Mouse (Mus musculus) cerebellum, postnatal 10 days (tissue): ENCODE data around the gene Tprn.

Experiments used
- DNase-seq, 2 experiments: peaks; one replicate each; pipeline ENCODE4 v3.0.0; 2021; ENCODE audit warnings: mixed read lengths in 2 of 2

Gene Tprn

DNA sequence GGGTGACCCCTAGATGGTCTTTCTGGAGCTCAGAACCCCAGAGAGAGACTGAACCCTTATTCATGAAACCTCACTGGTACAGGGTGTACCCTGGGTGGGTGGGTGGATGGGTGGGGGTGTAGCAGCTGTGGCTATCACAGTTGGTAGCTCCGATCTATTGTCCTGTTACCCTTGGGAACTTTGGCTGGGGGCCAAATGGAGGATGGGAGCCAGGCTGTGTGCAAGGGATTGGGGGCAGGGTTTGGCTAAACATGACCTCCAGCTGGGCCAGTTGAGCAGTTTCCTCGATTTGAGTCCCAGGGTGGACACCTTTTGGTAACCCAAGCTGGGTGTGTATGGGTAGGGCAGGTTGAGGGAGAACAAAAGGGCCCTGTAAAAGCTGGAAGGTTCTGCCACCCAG lies 4.3 kb downstream of the Tprn start:
- peak; percentile 95 for DNase-seq

DNA sequence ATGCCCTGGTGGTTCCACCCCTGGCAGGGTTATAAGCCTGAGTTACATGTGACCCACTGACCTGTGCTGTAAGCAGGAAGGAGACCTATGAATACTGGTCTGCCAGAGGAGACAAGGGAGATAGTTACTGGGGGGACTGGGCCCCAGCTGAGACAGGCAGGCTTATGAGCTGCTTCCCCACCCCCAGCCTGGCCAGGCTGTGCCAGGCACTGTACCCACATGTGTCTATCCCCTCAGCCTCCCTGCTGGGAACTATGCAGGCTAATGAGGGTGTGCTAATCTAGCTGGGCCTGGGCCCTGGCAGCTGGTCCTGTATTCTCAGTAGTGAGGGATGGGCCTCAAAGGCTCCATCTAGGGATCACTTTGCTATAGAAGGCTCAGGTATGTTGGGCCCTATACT lies 4.8 kb downstream of the Tprn start:
- DNase-seq: peak; percentile 83 to 89

- peak; percentile 63 to 68 for DNase-seq
These were observed 5.4 kb downstream of the Tprn start for GRCm38 (mm10) chr2:25267746-25268309.

- peak; percentile 99 for DNase-seq
These were observed 9.6 kb downstream of the Tprn start, which contains the start of the genes Ssna1 and Anapc2 for GRCm38 (mm10) chr2:25271827-25272511. TSS of gene Ssna1 (minus strand) at chr2:25272438. TSS of gene Anapc2 (plus strand) at chr2:25272478.

- no peak for DNase-seq
These were observed 10.1 kb downstream of the Tprn start for GRCm38 (mm10) chr2:25272515-25272914.

DNA sequence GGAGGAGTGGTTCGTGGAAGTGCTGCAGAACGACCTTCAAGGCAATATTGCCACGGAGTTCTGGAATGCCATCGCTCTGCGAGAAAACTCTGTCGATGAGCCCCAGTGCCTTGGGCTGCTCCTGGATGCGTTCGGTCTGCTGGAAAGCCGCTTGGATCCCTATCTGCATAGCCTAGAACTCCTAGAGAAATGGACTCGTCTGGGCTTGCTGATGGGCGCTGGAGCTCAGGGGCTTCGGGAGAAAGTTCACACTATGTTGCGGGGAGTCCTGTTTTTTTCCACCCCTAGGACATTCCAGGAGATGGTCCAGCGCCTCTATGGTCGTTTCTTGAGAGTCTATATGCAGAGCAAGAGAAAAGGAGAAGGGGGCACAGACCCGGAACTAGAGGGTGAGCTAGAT lies 10.6 kb downstream of the Tprn start:
- no peak for DNase-seq

DNA sequence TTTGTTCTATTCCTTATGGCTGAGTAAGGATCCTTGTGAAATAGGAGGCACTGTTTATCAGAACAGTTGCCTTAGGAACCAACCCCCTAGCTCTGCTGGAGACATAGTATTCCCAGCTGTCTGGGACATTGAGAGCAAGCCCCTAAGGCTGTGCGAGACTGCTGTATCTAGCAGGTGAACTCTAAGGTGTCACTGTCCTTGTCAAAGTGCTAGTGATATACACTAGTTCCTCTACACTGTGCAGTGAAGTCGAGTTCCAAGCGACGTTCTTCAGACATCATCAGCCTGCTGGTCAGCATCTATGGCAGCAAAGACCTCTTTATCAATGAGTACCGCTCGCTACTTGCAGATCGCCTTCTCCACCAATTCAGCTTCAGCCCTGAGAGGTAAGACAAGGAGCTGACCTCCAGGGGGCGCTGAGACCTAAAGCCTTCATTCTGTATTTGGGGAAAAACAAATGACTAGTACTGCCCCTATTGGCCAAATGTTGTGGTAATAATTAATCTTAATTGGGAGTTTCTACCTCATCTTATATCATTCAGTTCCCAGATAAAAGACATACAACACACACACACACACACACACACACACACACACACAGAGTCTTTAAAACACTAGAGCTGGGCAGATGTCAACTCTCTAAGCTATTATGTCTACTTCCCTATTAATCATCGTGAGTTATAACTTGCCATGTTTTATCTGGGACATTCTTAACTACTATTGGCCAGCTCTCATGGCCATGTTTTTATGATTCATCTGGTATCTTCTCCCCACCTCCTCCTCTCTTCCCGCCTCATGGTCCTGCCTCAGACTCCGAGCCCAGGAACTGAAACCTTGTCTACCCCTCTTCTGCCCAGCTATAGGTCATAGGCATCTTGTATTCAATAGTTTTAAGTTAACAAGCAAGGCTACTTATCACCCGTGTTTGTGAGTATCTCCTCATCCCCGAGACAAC lies 16.8 kb downstream of the Tprn start:
- DNase-seq: peak; percentile 95 to 97

DNA sequence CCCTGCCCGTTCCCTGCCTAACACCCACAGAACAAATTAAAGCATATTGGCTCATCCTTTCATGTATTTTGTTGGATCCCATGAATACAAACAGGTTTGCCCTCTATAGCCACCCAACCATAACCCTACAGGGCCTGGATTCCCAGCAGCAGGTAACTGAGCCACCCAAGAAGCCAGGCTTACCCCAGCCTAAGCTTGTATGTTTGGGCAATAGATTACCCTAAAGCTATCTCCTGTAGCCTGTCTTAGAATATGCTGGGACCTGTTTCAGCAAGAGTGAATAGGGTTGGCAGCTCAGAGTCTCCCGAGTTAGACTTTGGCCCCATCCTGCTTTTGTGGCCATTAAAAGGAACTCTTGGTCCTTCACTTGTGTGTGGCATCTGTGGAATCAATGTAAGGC lies 23.1 kb downstream of the Tprn start:
- peak in 1 of 2 experiments; percentile 24 for DNase-seq

DNA sequence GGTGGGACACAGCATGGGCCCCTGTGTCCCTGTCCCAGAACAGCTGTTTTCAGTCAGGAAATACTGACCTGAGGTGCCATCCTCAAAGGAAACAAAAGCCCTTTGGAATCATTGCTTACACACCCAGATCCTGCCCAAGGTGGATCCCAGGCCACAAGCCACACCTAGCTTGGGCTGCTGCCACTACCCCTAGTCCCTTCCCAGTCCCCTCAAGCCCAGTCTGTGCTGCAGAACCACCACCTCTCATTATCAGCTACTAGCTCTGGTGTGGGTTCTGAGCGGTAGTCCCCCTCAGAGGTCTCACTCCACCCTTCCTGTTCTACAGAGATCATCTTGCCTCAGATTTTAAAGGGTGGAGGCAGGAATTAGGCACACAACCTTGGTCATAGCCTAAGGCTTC lies 23.9 kb downstream of the Tprn start:
- DNase-seq: peak; percentile 46 to 48

GRCm38 (mm10) chr2:25286837-25287636 lies 24.6 kb downstream of the Tprn start:
- DNase-seq: peak; percentile 66 to 69

- peak; percentile 46 to 49 for DNase-seq
These were observed 25.7 kb downstream of the Tprn start, which contains the start of gene Tmem210 for GRCm38 (mm10) chr2:25287927-25288649. TSS of gene Tmem210 (plus strand) at chr2:25288145.

DNA sequence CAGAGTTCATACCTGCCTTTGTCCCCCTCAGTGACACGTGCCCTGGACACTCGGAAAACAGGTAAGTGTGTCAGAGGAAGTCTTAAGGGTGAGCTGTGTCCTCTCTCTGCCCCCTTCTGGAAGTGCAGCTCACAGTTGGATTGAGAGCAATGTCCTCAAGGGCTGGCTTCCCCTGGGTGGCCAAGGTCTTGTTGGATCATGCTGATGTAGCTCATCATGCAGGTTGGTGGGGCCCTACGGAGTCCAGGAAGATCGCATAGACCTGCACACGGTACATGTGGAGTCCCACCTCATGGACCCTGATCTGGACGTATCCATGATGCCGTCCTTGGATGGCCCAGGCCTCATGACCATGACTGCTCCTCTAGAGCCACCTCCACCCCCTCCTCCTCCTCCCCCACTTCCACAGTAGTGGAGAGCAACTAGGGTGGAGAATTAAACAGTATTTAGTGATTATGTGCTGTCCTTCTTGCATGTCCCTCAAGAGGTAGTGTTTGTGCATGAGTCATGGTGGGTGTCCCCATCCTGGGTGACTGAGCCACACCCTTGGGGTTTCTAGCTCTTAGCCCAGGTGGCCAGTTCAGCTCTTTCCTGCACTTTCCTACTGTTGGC lies 26.4 kb downstream of the Tprn start:
- peak; percentile 40 to 43 for DNase-seq

DNA sequence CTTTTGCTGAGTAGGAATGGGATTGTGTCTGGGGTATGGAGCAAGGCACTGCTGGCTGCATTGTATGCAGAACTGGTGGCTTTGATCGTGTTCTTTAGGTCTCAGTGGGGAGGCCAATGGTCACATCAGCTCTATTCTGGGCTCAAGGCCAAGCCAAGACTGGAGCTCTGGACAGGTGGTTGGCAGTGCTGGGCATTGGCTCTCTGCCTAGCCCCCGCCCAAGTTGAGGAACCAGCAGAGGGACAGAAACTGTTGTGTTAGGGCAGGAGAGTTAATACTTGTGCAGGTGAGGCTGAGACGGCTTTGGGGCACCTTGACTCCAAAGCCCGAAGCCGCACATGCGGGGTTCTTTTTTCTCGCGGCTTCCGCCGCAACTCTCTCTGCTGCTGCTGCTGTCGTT lies 27.2 kb downstream of the Tprn start, which contains the start of gene Lrrc26:
Lrrc26 (plus strand) TSS at position 265 of the 400 bp plus-strand sequence.
- DNase-seq: peak; percentile 89 to 91

DNA sequence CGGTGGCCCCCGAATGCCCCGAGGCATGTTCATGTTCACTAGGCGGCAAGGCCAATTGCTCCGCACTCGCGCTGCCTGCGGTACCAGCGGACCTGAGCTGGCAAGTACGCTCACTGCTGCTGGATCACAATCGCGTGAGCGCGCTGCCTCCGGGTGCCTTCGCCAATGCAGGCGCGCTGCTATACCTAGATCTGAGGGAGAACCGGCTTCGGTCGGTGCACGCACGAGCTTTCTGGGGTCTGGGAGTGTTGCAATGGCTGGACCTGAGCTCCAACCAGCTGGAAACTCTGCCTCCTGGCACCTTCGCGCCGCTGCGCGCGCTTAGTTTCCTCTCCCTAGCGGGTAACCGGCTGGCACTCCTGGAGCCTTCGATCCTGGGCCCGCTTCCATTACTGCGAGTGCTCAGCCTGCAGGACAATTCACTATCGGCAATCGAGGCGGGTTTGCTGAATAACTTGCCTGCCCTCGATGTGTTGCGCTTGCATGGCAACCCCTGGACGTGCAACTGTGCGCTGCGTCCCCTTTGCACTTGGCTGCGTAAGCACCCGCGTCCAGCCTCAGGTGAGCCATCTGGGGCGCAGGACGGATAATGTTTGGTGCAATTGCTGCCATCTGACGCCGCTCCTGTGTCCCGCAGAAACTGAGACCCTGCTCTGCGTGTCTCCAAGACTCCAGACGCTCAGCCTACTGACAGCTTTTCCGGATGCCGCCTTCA lies 27.8 kb downstream of the Tprn start:
- peak; percentile 77 to 79 for DNase-seq

GRCm38 (mm10) chr2:25290816-25291130 lies 28.4 kb downstream of the Tprn start:
- DNase-seq: peak; percentile 86 to 87

- DNase-seq: peak; percentile 47 to 59
These were observed 29.0 kb downstream of the Tprn start for GRCm38 (mm10) chr2:25291184-25292053.

DNA sequence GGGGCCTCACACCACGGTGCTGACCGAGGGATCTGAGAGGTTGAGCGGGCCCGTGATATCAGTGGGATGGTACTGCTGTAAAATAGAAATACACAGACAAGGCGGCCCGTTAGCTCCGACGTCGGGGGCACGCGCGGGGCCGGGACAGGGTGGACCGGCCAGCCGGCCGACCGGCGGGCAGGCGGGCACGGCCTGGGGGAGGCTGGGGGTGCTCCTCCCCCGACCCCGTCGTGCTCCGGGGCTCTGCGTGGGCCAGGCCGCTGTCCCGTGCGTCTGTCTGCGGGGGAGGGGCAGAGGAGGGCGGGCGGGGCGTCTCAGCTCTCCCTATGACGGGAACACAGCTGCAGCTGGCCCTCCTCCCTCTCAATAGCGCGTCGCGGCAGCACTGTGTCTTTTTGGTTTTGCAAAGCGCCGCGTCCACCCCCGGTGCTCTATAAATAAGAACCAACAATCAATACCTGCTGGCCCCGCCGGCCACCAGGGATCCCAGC lies 29.7 kb downstream of the Tprn start:
- DNase-seq: peak; percentile 45 to 53

- peak; percentile 95 to 97 for DNase-seq
These were observed 30.4 kb downstream of the Tprn start for GRCm38 (mm10) chr2:25292856-25293255.

- peak; percentile 26 to 40 for DNase-seq
These were observed 31.3 kb downstream of the Tprn start for GRCm38 (mm10) chr2:25293706-25294105.
